In the genomic region with DNA sequence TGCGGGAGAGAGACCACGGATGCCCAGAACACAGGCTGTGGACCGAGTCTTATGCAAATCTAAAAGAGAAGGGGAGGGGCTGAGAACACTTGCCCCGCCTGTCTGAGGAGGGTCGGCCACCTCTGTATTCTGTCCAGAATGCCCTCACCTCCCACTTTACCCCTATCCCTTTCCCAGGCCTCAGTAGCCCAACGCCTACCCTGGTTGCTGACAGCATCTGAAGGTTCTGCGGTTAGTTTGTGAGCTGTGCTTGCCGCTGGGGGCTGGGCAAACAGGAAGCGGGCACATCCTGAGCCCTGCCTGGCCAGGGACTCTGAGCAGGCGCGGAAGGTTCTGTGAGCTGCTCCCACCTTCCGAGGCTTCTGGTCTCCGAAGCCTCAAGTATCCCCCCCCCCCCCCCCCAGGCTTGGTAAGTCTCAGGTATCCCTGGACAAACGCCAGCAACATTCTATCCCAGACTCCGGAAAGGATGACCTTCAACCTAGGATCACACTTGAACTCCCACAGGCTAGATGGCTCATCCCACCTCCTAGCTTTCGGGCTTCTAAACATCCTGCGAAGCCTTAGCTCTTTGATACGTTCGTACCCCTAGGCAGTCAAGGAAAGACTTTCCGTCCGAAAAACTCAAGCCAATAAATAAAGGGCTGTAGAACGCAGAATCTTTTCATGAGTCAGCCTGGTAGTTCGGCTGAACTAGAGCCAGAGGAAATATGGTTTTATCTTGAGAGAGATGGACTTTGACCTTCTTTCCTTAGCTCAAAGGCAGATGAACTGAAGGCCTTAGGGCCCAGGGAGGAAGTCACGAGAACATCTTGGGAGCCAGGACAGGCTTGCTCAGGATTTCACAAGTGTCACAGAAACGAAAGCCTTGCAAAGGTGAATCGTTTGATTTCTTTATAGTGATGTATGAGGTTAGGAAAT, we compare ENCODE assay signal across 8 mouse cellular contexts. TPM values are rescaled to one million over a fixed set of nuclear protein-coding genes. Genes with fewer than 3 reads are reported as not detected.
DNase-seq lines count a peak whose midpoint lies in the region; ATAC-seq and TF ChIP-seq lines count a peak whose summit lies in the region.

No protein-coding gene starts in this region.

- H3K36me3 ChIP-seq in heart, postnatal 0 days (replicated peaks; ENCODE audit: control insufficient read depth, insufficient read depth, low read length) = no peaks in the 10 kb centered on the region
- H3K36me3 ChIP-seq in limb, embryonic 14.5 days (ENCODE audit: control insufficient read depth, insufficient read depth, low read length) = no peaks in the 10 kb centered on the region
- H3K36me3 ChIP-seq in midbrain, postnatal 0 days (ENCODE audit: insufficient read depth, low read length) = no peaks in the 10 kb centered on the region

- peak overlapping the region; percentile 38; the same call in 1 of the 2 replicates for H3K27ac ChIP-seq in heart, postnatal 0 days (ENCODE audit: low read depth)
- no peak overlapping the region for H3K27ac ChIP-seq in limb, embryonic 14.5 days (replicated peaks; ENCODE audit: low read depth, low read length)
- H3K27ac ChIP-seq in midbrain, postnatal 0 days (ENCODE audit: low read depth, low read length) = no peak overlapping the region

- TF ChIP-seq EP300 in heart, postnatal 0 days (IDR thresholded peaks at IDR 0.05; ENCODE audit: low read depth) = no peak

- H3K4me1 ChIP-seq in heart, postnatal 0 days (ENCODE audit: control insufficient read depth, insufficient read depth) = no peaks in the 10 kb centered on the region; the same call in 1 of the 2 replicates
- no peaks in the 10 kb centered on the region for H3K4me1 ChIP-seq in limb, embryonic 14.5 days (ENCODE audit: control insufficient read depth, insufficient read depth, low read length)
- no peaks in the 10 kb centered on the region for H3K4me1 ChIP-seq in midbrain, postnatal 0 days (ENCODE audit: insufficient read depth, low read length)

- peak overlapping the region; percentile 23 for H3K4me3 ChIP-seq in heart, postnatal 0 days (ENCODE audit: low read depth, low read length)
- H3K4me3 ChIP-seq in limb, embryonic 14.5 days (replicated peaks; ENCODE audit: low read length) = peak overlapping the region; percentile 13
- no peak overlapping the region for H3K4me3 ChIP-seq in midbrain, postnatal 0 days (ENCODE audit: low read depth, low read length)

- peak overlapping the region; percentile 5; the same call in 1 of the 2 replicates for H3K9ac ChIP-seq in heart, postnatal 0 days (replicated peaks; ENCODE audit: low read depth, low read length)
- H3K9ac ChIP-seq in limb, embryonic 14.5 days (ENCODE audit: low read depth, low read length, severe bottlenecking) = peak overlapping the region; percentile 28; the same call in 1 of the 2 replicates
- H3K9ac ChIP-seq in midbrain, postnatal 0 days (replicated peaks; ENCODE audit: low read length, poor library complexity, severe bottlenecking) = no peak overlapping the region

- peak; percentile 26 for DNase-seq in urinary bladder, postnatal 14 days (ENCODE audit: low spot score)
- no peak for DNase-seq in urinary bladder, postnatal 36 days (ENCODE audit: low spot score in 2 of 2)
- DNase-seq in heart, postnatal 0 days (ENCODE audit: low spot score) = no peak
- no peak for DNase-seq in limb, embryonic 14.5 days (ENCODE audit: low spot score)
- DNase-seq in midbrain, postnatal 0 days (ENCODE audit: low spot score) = no peak
- DNase-seq in layer of hippocampus, postnatal 36 days = no peak
- no peak for DNase-seq in right cerebral cortex, postnatal 36 days (ENCODE audit: low spot score in 2 of 2)
- no peak for DNase-seq in urinary bladder, postnatal 4 days (ENCODE audit: low spot score in 2 of 2)

- no peaks in the 10 kb centered on the region for H3K27me3 ChIP-seq in heart, postnatal 0 days (ENCODE audit: control insufficient read depth, insufficient read depth, low read length)
- no peaks in the 10 kb centered on the region for H3K27me3 ChIP-seq in limb, embryonic 14.5 days (ENCODE audit: control insufficient read depth, insufficient read depth, low read length)
- no peaks in the 10 kb centered on the region for H3K27me3 ChIP-seq in midbrain, postnatal 0 days (ENCODE audit: insufficient read depth, low read length)

- 39% methylated on average over 24 of the region's 26 CpGs for WGBS in heart, postnatal 0 days
- WGBS in limb, embryonic 14.5 days = 42% methylated on average over 26 of the region's 26 CpGs
- WGBS in midbrain, postnatal 0 days = 61% methylated on average over 26 of the region's 26 CpGs

- TF ChIP-seq CTCF in heart, postnatal 0 days (IDR thresholded peaks at IDR 0.05; ENCODE audit: low read depth) = no peak
- no peak for TF ChIP-seq CTCF in midbrain, postnatal 0 days (IDR thresholded peaks at IDR 0.05)

- no peaks in the 10 kb centered on the region for H3K9me3 ChIP-seq in heart, postnatal 0 days (replicated peaks; ENCODE audit: control insufficient read depth, low read length)
- H3K9me3 ChIP-seq in limb, embryonic 14.5 days (ENCODE audit: control insufficient read depth, low read length) = no peaks in the 10 kb centered on the region
- H3K9me3 ChIP-seq in midbrain, postnatal 0 days (ENCODE audit: low read length) = no peaks in the 10 kb centered on the region

- no peak for TF ChIP-seq POLR2A in limb, embryonic 14.5 days (IDR thresholded peaks at IDR 0.05; ENCODE audit: borderline replicate concordance, extremely low read depth, insufficient read depth, insufficient read length)

- ATAC-seq in heart, postnatal 0 days (ENCODE audit: insufficient read depth, low read depth) = no peak
- no peak for ATAC-seq in limb, embryonic 14.5 days (ENCODE audit: low FRiP score, low read depth)
- no peak for ATAC-seq in midbrain, postnatal 0 days (ENCODE audit: low FRiP score)

- peak overlapping the region; percentile 45 for H3K4me2 ChIP-seq in heart, postnatal 0 days (ENCODE audit: low read depth, low read length)
- peak overlapping the region; percentile 35 for H3K4me2 ChIP-seq in limb, embryonic 14.5 days (replicated peaks; ENCODE audit: low read depth, low read length, severe bottlenecking)
- 0 out of 2 replicates have a peak overlapping the region, but pooled peaks have one; percentile 4 for H3K4me2 ChIP-seq in midbrain, postnatal 0 days (ENCODE audit: low read depth, low read length, poor library complexity, severe bottlenecking)

RNA-seq across cellular contexts. Expression of gene Sash3, which starts 2.6 kb away (rescaled TPM):
- total RNA-seq in heart, postnatal 0 days (2014; rRNA removed; ENCODE audit: low replicate concordance) = 0.61 and 5.7 TPM in 2 replicates
- 0.52 and 0.67 TPM in 2 replicates for polyA plus RNA-seq in heart, postnatal 0 days (2015; fragmentation: Nextera tagmentation; extraction: Ambion mirVana)
- polyA plus RNA-seq in limb, embryonic 14.5 days (2012; rRNA removed) = 2.0 and 2.1 TPM in 2 replicates
- 3.9 and 4.0 TPM in 2 replicates for polyA plus RNA-seq in limb, embryonic 14.5 days (2014; fragmentation: Nextera tagmentation; extraction: Ambion mirVana)
- total RNA-seq in midbrain, postnatal 0 days (2014; rRNA removed) = 0.22 and 0.76 TPM in 2 replicates
- 1.0 and 1.2 TPM in 2 replicates for polyA plus RNA-seq in midbrain, postnatal 0 days (2015; fragmentation: Nextera tagmentation; extraction: Ambion mirVana)
- 1 to 10 TPM; 1.5 TPM for total RNA-seq in layer of hippocampus, postnatal 36 days (2021)

RNA-seq across cellular contexts. Expression of gene Xpnpep2, which starts 35.1 kb away (rescaled TPM):
- 1.9 TPM in 1 of 2 replicates, not detected in the other for total RNA-seq in heart, postnatal 0 days (2014; rRNA removed; ENCODE audit: low replicate concordance)
- polyA plus RNA-seq in heart, postnatal 0 days (2015; fragmentation: Nextera tagmentation; extraction: Ambion mirVana) = 0.58 and 0.66 TPM in 2 replicates
- 5.1 and 6.4 TPM in 2 replicates for polyA plus RNA-seq in limb, embryonic 14.5 days (2012; rRNA removed)
- polyA plus RNA-seq in limb, embryonic 14.5 days (2014; fragmentation: Nextera tagmentation; extraction: Ambion mirVana) = 6.7 and 7.6 TPM in 2 replicates
- total RNA-seq in midbrain, postnatal 0 days (2014; rRNA removed) = 3.3 and 6.3 TPM in 2 replicates
- polyA plus RNA-seq in midbrain, postnatal 0 days (2015; fragmentation: Nextera tagmentation; extraction: Ambion mirVana) = 0.79 and 0.85 TPM in 2 replicates
- 1 to 10 TPM in 1 of 2 experiments, under 1 TPM in 1; 0.35 to 1.4 TPM for total RNA-seq in layer of hippocampus, postnatal 36 days (2021)
